Mouse (Mus musculus) kidney, postnatal 0 days (tissue): ENCODE results near the gene Akain1. TPM values are rescaled to one million over a fixed set of nuclear protein-coding genes. Genes with fewer than 3 reads are reported as not detected.

Experiments
- ATAC-seq: fragments of 200-750 bp; cut with Nextera tagmentation; replicated peaks from 2 replicates; pipeline ENCODE4 v1.8.0; 2017; ENCODE audit warnings: low read depth, moderate number of reproducible peaks, moderate TSS enrichment, moderate library complexity; ENCODE audit not compliant: low FRiP score
- DNase-seq: peaks from one replicate; pipeline ENCODE4 v3.0.0-alpha.2; 2016; ENCODE audit warnings: low spot score
- H3K27ac ChIP-seq: fragments of 300-500 bp; sonication (generic); 2 replicates; pipeline ENCODE4 v1.5.1; 2014; ENCODE audit warnings: mild to moderate bottlenecking
- H3K27me3 ChIP-seq: fragments of 300-500 bp; sonication (generic); 2 replicates; pipeline ENCODE4 v1.6.1; 2014; ENCODE audit warnings: low read length, mixed read lengths; ENCODE audit not compliant: insufficient read depth
- H3K36me3 ChIP-seq: fragments of 300-500 bp; sonication (generic); 2 replicates; pipeline ENCODE4 v1.6.1; 2014; ENCODE audit warnings: low read length, mixed read lengths; ENCODE audit not compliant: insufficient read depth
- H3K4me1 ChIP-seq: fragments of 300-500 bp; sonication (generic); replicated peaks from 2 replicates; pipeline ENCODE4 v1.6.1; 2014; ENCODE audit warnings: antibody characterized with exemption, low read length, mixed read lengths; ENCODE audit not compliant: insufficient read depth
- H3K4me2 ChIP-seq: fragments of 300-500 bp; sonication (generic); 2 replicates; pipeline ENCODE4 v1.6.1; 2014; ENCODE audit warnings: mild to moderate bottlenecking, low read length, moderate library complexity, mixed read lengths
- H3K4me3 ChIP-seq: fragments of 300-500 bp; sonication (generic); replicated peaks from 2 replicates; pipeline ENCODE4 v1.5.1; 2014; ENCODE audit warnings: low read depth, low read length
- H3K9ac ChIP-seq: fragments of 300-500 bp; sonication (generic); 2 replicates; pipeline ENCODE4 v1.6.1; 2014; ENCODE audit warnings: low read depth, low read length
- H3K9me3 ChIP-seq: fragments of 300-500 bp; sonication (generic); replicated peaks from 2 replicates; pipeline ENCODE4 v1.6.1; 2016; ENCODE audit warnings: low read length, inconsistent platforms, mixed read lengths
- CTCF ChIP-seq: IDR thresholded peaks from 2 replicates; pipeline ENCODE4 v1.5.1; 2016; ENCODE audit warnings: antibody characterized with exemption, low read depth, mild to moderate bottlenecking, moderate library complexity
- WGBS: fragments of 180-500 bp; shearing (Covaris S2); extraction: QIAGEN DNeasy Blood & Tissue Kit; methylation state at CpG from one replicate; pipeline ENCODE4 v1.1.7; 2014; 5-methylcytosine and 5-hydroxymethylcytosine counted together
- polyA plus RNA-seq: library from polyadenylated mRNA; unstranded; fragments of >200 nt; fragmentation: Nextera tagmentation; extraction: Ambion mirVana; gene quantifications from 2 replicates; pipeline ENCODE4 v1.2.1, GENCODE M21; 2015

Gene Akain1
- polyA plus RNA-seq, 1 experiment from 2014 or later, result not detected

DNA sequence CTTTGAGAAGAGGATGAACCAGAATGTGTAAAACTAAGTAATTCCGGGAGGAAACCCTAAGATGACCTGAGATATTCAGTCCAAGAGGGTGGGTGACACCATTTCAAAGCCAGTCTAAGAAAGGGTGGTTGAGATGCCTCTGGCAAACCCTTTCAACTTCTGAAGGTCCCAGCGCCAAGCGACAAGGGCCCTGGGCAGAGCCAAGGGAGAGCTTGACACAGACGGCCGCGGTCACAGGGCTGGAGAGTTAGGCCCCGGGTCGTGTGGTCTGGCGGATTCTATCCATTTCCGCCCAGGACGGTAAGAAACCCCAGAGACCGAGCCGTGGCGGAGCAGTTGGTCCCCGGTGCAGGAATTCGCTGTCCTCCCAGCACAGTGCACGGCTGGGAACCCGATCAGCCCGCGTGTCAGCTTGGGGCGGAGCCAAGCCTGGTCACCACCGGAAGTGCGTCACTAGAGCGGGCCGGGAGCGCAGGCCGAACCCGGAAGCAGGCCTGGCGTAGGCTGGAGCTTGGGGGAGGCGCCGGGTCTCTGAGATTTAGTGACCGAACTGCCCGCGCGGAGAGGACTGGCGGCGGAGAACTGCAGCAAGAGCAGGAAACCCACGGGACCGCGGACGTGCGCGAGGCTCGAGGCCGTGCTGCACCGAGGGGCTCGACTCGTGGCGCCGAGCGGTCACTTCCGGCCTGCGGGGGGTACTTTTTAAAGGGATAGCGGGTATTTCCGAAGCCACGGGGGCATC lies 22.0 kb upstream of the Akain1 start:
- WGBS, result under 1% methylated on average over 56 of the region's 56 CpGs
- no peaks in the 10 kb centered on the region for H3K36me3 ChIP-seq
- peak; percentile 95 for DNase-seq
- peak overlapping the region; percentile 68 for H3K4me3 ChIP-seq
- no peaks in the 10 kb centered on the region for H3K9me3 ChIP-seq
- H3K27ac ChIP-seq, result peak overlapping the region; percentile 98
- no peaks in the 10 kb centered on the region for H3K27me3 ChIP-seq
- H3K4me1 ChIP-seq, result no peaks in the 10 kb centered on the region
- H3K4me2 ChIP-seq, result peak overlapping the region; percentile 61
- H3K9ac ChIP-seq, result peak overlapping the region; percentile 84
- peak; percentile 100 for ATAC-seq
- no peak for TF ChIP-seq CTCF

DNA sequence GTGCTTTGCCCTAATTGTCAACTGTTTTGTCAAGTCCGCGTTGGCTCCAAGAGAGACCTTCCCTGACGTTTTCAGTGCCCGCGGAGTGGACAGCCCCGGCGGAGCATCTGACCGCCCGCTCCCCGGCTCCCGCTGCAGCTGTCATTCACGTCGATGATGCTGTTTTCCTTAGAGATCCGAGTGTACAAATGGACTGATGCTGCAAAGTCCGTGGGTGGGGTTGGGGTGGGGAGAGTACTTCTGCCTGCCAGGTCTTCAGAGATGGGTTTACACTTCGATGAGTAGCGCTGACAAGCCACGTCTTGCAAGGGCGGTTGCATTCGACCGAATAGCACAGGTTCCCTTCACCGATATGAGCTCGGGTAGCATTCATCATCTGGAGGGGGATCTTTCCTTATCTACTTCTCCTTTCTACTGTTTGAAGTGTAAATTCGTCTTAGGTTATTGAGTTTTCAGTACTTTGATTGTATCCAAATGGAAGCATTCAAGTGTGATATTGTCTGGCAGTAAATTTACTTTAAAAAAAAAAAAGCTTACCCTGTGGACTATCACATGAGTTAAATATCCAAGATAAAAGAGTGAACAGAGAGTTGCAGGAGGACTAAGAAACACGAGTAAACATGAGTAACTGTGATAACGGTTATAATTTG lies 21.3 kb upstream of the Akain1 start:
- Histone ChIP-seq H3K27ac (peak overlapping the region; percentile 98), H3K9ac (peak overlapping the region; percentile 84), H3K9me3 (no peaks in the 10 kb centered on the region), H3K4me3 (peak overlapping the region; percentile 68), H3K4me2 (peak overlapping the region; percentile 61), H3K4me1 (no peaks in the 10 kb centered on the region), H3K36me3 (no peaks in the 10 kb centered on the region), H3K27me3 (no peaks in the 10 kb centered on the region)
- DNase-seq (no peak), ATAC-seq (peak; percentile 34; the same call in 1 of the 2 replicates)
- 2% methylated on average over 26 of the region's 26 CpGs for WGBS
- TF ChIP-seq CTCF, result no peak

DNA sequence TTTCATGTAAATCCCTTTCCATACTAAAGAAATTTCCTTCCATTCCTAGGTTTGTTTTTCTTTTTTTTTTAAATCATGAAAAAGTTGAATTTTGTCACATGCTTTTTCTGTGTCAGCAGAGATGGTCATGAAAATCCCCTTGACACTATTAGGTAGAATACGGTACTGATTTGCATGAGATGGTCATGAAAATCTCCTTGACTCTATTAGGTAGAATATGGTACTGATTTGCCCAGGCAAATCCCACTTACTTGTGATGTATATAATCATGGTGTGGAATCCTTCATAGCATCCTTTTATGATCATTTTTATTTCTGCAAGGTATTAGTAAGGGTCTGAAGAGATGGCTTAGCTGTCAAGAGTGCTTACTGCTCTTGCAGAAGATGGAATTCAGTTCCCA lies 17.5 kb upstream of the Akain1 start:
- H3K36me3 ChIP-seq, result no peaks in the 10 kb centered on the region
- TF ChIP-seq CTCF, result no peak
- H3K9ac ChIP-seq, result no peak overlapping the region
- no peak overlapping the region for H3K27ac ChIP-seq
- ATAC-seq, result no peak
- H3K4me1 ChIP-seq, result no peaks in the 10 kb centered on the region
- no peaks in the 10 kb centered on the region for H3K9me3 ChIP-seq
- no peaks in the 10 kb centered on the region for H3K27me3 ChIP-seq
- no peak overlapping the region for H3K4me2 ChIP-seq
- peak; percentile 83 for DNase-seq
- H3K4me3 ChIP-seq, result no peak overlapping the region
- WGBS, result 9% methylated on average over 1 of the region's 1 CpGs

DNA sequence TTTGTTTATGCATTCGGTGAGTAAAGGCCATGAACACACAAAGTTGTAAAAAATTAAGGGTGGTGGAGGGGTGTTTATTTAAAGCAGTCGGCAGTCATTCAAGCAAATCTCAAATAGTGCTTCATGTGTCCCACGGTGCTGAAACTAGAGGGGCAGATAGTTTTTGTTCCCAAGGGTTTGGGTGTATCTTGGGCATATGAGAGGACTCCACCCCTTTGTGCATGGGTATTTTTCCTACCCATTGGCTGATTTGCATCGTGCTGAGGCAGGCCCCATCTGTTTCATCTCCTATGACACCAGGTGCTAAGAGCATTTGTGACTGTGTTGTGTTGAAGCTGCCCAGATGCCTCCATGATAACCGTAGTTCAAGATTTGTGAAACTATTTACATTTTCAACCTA lies 1.3 kb upstream of the Akain1 start:
- peaks cover 11% of the 10 kb centered on the region for H3K27me3 ChIP-seq
- no peak for DNase-seq

DNA sequence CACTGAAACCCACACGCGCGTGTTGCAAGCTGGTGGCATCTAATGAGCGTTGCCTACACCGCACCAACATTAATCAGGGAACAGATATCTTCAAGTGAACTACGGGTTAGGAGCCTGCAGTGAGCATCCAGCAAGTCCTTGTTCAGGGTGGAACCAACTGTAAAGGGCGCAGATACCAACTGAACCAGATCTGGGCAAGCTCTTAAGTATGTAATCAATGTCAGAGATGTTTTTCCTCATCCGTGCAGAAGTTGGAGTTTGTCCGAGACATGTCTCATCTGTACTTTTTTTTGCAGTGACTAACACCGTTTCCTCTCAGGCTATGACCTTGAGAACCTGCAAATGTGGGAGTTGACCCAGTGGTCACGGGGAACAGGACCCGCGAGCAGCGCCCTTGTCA lies 640 bp upstream of the Akain1 start:
- Histone ChIP-seq H3K4me2 (peak overlapping the region; percentile 56; the same call in 1 of the 2 replicates), H3K27ac (no peak overlapping the region), H3K27me3 (peaks cover 11% of the 10 kb centered on the region), H3K9me3 (no peaks in the 10 kb centered on the region), H3K36me3 (no peaks in the 10 kb centered on the region), H3K9ac (0 out of 2 replicates have a peak overlapping the region, but pooled peaks have one; percentile 19), H3K4me1 (0 out of 2 replicates have a peak, but pooled peaks cover 6% of the 10 kb centered on the region), H3K4me3 (0 out of 2 replicates have a peak overlapping the region, but pooled peaks have one; percentile 20)
- no peak for TF ChIP-seq CTCF
- WGBS, result 30% methylated on average over 14 of the region's 14 CpGs
- no peak for ATAC-seq
- DNase-seq, result no peak

More for the DNA sequence above, 1.3 kb upstream of the Akain1 start:
- no peak for TF ChIP-seq CTCF
- no peak overlapping the region for H3K4me2 ChIP-seq
- 0 out of 2 replicates have a peak, but pooled peaks cover 6% of the 10 kb centered on the region for H3K4me1 ChIP-seq
- H3K9ac ChIP-seq, result no peak overlapping the region
- no peaks in the 10 kb centered on the region for H3K9me3 ChIP-seq
- H3K27ac ChIP-seq, result no peak overlapping the region
- 75% methylated on average over 5 of the region's 5 CpGs for WGBS
- H3K4me3 ChIP-seq, result no peak overlapping the region
- ATAC-seq, result no peak
- no peaks in the 10 kb centered on the region for H3K36me3 ChIP-seq
